Mouse (Mus musculus): ENCODE data around the gene Ankrd37. TPM values are rescaled to one million over a fixed set of nuclear protein-coding genes. Genes with fewer than 3 reads are reported as not detected.

The Ankrd37 gene
- polyA plus RNA-seq (2012; rRNA removed) (10.9 and 17.2 TPM in 2 replicates), polyA plus RNA-seq (2014; fragmentation: Nextera tagmentation; extraction: Ambion mirVana) (18.7 and 19.4 TPM in 2 replicates)

- no peak for DNase-seq (ENCODE audit: low spot score)
- peaks cover 2% of the 10 kb centered on the region for H3K4me1 ChIP-seq (ENCODE audit: control insufficient read depth, insufficient read depth, low read length)
- TF ChIP-seq POLR2A (IDR thresholded peaks at IDR 0.05; ENCODE audit: borderline replicate concordance, extremely low read depth, insufficient read depth, insufficient read length): no peak
- no peaks in the 10 kb centered on the region for H3K36me3 ChIP-seq (ENCODE audit: control insufficient read depth, insufficient read depth, low read length)
- ATAC-seq (ENCODE audit: low FRiP score, low read depth): no peak
- no peak within 1 kb of the TSS for H3K4me3 ChIP-seq (replicated peaks; ENCODE audit: low read length)
- WGBS: 71% methylated on average over 4 of the region's 4 CpGs
- no peaks in the 10 kb centered on the region for H3K9me3 ChIP-seq (ENCODE audit: control insufficient read depth, low read length)
- H3K27ac ChIP-seq (replicated peaks; ENCODE audit: low read depth, low read length): no peak within 1 kb of the TSS
- no peak within 1 kb of the TSS for H3K9ac ChIP-seq (ENCODE audit: low read depth, low read length, severe bottlenecking)
- no peak within 1 kb of the TSS for H3K4me2 ChIP-seq (replicated peaks; ENCODE audit: low read depth, low read length, severe bottlenecking)
- H3K27me3 ChIP-seq (ENCODE audit: control insufficient read depth, insufficient read depth, low read length): no peaks in the 10 kb centered on the region
Observed at GRCm38 (mm10) chr8:46005596-46005995, at the start of gene Ankrd37. Gene Ankrd37, minus strand, starts transcription at chr8:46005707.

GRCm38 (mm10) chr8:46040260-46040659, 34.8 kb upstream of the Ankrd37 start:
- no peak overlapping the region for H3K4me2 ChIP-seq (replicated peaks; ENCODE audit: low read depth, low read length, severe bottlenecking)
- 57% methylated on average over 13 of the region's 13 CpGs for WGBS
- no peak for TF ChIP-seq POLR2A (IDR thresholded peaks at IDR 0.05; ENCODE audit: borderline replicate concordance, extremely low read depth, insufficient read depth, insufficient read length)

DNA sequence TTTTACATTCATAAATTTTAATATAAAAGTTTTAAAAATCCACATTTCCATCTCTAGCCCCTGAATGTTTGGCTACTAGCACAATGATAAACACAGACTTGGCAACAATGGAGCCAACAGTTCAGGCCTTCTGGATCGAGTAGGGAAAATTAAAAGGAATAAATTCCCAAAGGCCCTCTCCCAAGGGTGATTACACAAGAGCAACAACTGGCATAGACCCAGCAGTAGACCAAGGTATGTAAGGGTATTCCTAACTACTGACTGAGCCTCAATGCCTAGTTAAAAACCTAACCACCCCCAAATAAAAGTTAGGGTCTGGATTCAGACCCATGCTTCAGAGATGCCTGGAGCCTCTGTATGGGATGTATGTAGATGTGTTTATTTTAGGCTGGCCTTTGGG, 34.2 kb upstream of the Ankrd37 start:
- H3K27me3 ChIP-seq (ENCODE audit: control insufficient read depth, insufficient read depth, low read length): no peaks in the 10 kb centered on the region
- no peaks in the 10 kb centered on the region for H3K9me3 ChIP-seq (ENCODE audit: control insufficient read depth, low read length)
- no peak for TF ChIP-seq POLR2A (IDR thresholded peaks at IDR 0.05; ENCODE audit: borderline replicate concordance, extremely low read depth, insufficient read depth, insufficient read length)
- WGBS: 61% methylated on average over 1 of the region's 1 CpGs
- H3K4me1 ChIP-seq (ENCODE audit: control insufficient read depth, insufficient read depth, low read length): no peaks in the 10 kb centered on the region; the same call in 1 of the 2 replicates
- no peak overlapping the region for H3K9ac ChIP-seq (ENCODE audit: low read depth, low read length, severe bottlenecking)
- peaks cover 31% of the 10 kb centered on the region for H3K36me3 ChIP-seq (ENCODE audit: control insufficient read depth, insufficient read depth, low read length)
- DNase-seq (ENCODE audit: low spot score): no peak
- H3K4me3 ChIP-seq (replicated peaks; ENCODE audit: low read length): no peak overlapping the region
- no peak overlapping the region for H3K4me2 ChIP-seq (replicated peaks; ENCODE audit: low read depth, low read length, severe bottlenecking)
- no peak overlapping the region for H3K27ac ChIP-seq (replicated peaks; ENCODE audit: low read depth, low read length)
- no peak for ATAC-seq (ENCODE audit: low FRiP score, low read depth)

More at GRCm38 (mm10) chr8:46040260-46040659, 34.8 kb upstream of the Ankrd37 start:
- Histone ChIP-seq H3K9ac (ENCODE audit: low read depth, low read length, severe bottlenecking) (no peak overlapping the region), H3K27me3 (ENCODE audit: control insufficient read depth, insufficient read depth, low read length) (no peaks in the 10 kb centered on the region), H3K4me1 (ENCODE audit: control insufficient read depth, insufficient read depth, low read length) (no peaks in the 10 kb centered on the region; the same call in 1 of the 2 replicates), H3K4me3 (replicated peaks; ENCODE audit: low read length) (no peak overlapping the region), H3K36me3 (ENCODE audit: control insufficient read depth, insufficient read depth, low read length) (peaks cover 33% of the 10 kb centered on the region), H3K27ac (replicated peaks; ENCODE audit: low read depth, low read length) (no peak overlapping the region), H3K9me3 (ENCODE audit: control insufficient read depth, low read length) (no peaks in the 10 kb centered on the region)
- DNase-seq (ENCODE audit: low spot score) (no peak), ATAC-seq (ENCODE audit: low FRiP score, low read depth) (no peak)

GRCm38 (mm10) chr8:46036217-46036616, 30.7 kb upstream of the Ankrd37 start:
- H3K36me3 ChIP-seq (ENCODE audit: control insufficient read depth, insufficient read depth, low read length): peaks cover 16% of the 10 kb centered on the region
- no peaks in the 10 kb centered on the region for H3K27me3 ChIP-seq (ENCODE audit: control insufficient read depth, insufficient read depth, low read length)
- ATAC-seq (ENCODE audit: low FRiP score, low read depth): no peak
- H3K9me3 ChIP-seq (ENCODE audit: control insufficient read depth, low read length): no peaks in the 10 kb centered on the region
- no peak overlapping the region for H3K4me3 ChIP-seq (replicated peaks; ENCODE audit: low read length)
- DNase-seq (ENCODE audit: low spot score): no peak
- H3K9ac ChIP-seq (ENCODE audit: low read depth, low read length, severe bottlenecking): no peak overlapping the region
- H3K4me2 ChIP-seq (replicated peaks; ENCODE audit: low read depth, low read length, severe bottlenecking): no peak overlapping the region
- peaks cover 3% of the 10 kb centered on the region for H3K4me1 ChIP-seq (ENCODE audit: control insufficient read depth, insufficient read depth, low read length)
- TF ChIP-seq POLR2A (IDR thresholded peaks at IDR 0.05; ENCODE audit: borderline replicate concordance, extremely low read depth, insufficient read depth, insufficient read length): no peak
- 75% methylated on average over 11 of the region's 11 CpGs for WGBS
- H3K27ac ChIP-seq (replicated peaks; ENCODE audit: low read depth, low read length): no peak overlapping the region

DNA sequence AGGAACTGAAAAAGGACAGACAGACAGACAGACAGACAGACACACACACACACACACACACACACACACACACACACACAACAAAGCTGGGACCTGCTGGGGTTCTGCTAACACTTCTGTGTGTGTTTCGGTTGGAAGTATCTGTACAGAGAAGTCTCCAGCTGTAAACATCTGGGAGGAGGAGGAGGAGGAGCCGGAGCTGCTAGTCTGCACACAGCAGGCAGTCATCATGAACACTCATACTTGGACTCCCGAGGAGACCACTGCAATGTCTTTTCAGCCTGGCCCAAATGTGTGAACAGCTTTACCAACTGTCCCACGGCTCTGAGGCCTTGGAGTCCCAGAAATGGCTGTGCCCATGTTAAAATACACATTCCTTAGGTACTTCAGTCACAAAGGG, 18.9 kb upstream of the Ankrd37 start:
- no peak for ATAC-seq (ENCODE audit: low FRiP score, low read depth)
- WGBS: 29% methylated on average over 4 of the region's 4 CpGs
- TF ChIP-seq POLR2A (IDR thresholded peaks at IDR 0.05; ENCODE audit: borderline replicate concordance, extremely low read depth, insufficient read depth, insufficient read length): no peak
- Histone ChIP-seq H3K4me1 (ENCODE audit: control insufficient read depth, insufficient read depth, low read length) (no peaks in the 10 kb centered on the region), H3K9me3 (ENCODE audit: control insufficient read depth, low read length) (no peaks in the 10 kb centered on the region), H3K4me2 (replicated peaks; ENCODE audit: low read depth, low read length, severe bottlenecking) (no peak overlapping the region), H3K27me3 (ENCODE audit: control insufficient read depth, insufficient read depth, low read length) (no peaks in the 10 kb centered on the region), H3K27ac (replicated peaks; ENCODE audit: low read depth, low read length) (no peak overlapping the region), H3K36me3 (ENCODE audit: control insufficient read depth, insufficient read depth, low read length) (no peaks in the 10 kb centered on the region), H3K9ac (ENCODE audit: low read depth, low read length, severe bottlenecking) (no peak overlapping the region), H3K4me3 (replicated peaks; ENCODE audit: low read length) (no peak overlapping the region)
- no peak for DNase-seq (ENCODE audit: low spot score)

DNA sequence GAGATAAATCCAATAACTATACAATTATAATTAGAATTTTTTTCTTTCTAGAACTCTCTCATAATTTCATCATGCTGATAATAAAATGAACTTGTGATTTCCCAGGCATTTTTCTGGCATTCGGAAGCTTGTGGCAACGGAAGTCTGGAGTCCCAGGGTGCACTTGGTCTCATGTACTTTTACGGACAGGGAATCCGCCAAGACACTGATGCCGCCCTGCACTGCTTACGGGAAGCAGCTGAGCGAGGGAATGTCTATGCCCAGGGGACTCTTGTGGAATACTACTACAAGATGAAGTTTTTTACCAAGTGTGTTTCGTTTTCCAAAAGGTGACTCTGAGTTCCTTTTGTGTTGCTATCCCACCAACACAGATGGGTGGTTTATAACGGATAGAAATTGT, 17.3 kb upstream of the Ankrd37 start:
- no peak overlapping the region for H3K4me2 ChIP-seq (replicated peaks; ENCODE audit: low read depth, low read length, severe bottlenecking)
- H3K27me3 ChIP-seq (ENCODE audit: control insufficient read depth, insufficient read depth, low read length): no peaks in the 10 kb centered on the region
- H3K9ac ChIP-seq (ENCODE audit: low read depth, low read length, severe bottlenecking): no peak overlapping the region
- no peak overlapping the region for H3K4me3 ChIP-seq (replicated peaks; ENCODE audit: low read length)
- no peaks in the 10 kb centered on the region for H3K36me3 ChIP-seq (ENCODE audit: control insufficient read depth, insufficient read depth, low read length)
- H3K27ac ChIP-seq (replicated peaks; ENCODE audit: low read depth, low read length): no peak overlapping the region
- H3K9me3 ChIP-seq (ENCODE audit: control insufficient read depth, low read length): no peaks in the 10 kb centered on the region
- no peak for DNase-seq (ENCODE audit: low spot score)
- TF ChIP-seq POLR2A (IDR thresholded peaks at IDR 0.05; ENCODE audit: borderline replicate concordance, extremely low read depth, insufficient read depth, insufficient read length): no peak
- ATAC-seq (ENCODE audit: low FRiP score, low read depth): no peak
- no peaks in the 10 kb centered on the region for H3K4me1 ChIP-seq (ENCODE audit: control insufficient read depth, insufficient read depth, low read length)
- WGBS: 85% methylated on average over 9 of the region's 9 CpGs

All from limb, embryonic 14.5 days (tissue).